Mouse (Mus musculus): ENCODE measurements around the gene H2-T24.

- no peak for TF ChIP-seq CTCF (IDR thresholded peaks at IDR 0.05; ENCODE audit: insufficient read depth, low read depth, low read length)
- TF ChIP-seq POLR2A (IDR thresholded peaks at IDR 0.05; ENCODE audit: insufficient read depth, low read depth, low read length): no peak
These were observed 52.7 kb downstream of the H2-T24 start for GRCm38 (mm10) chr17:35967621-35968020.

Data from olfactory bulb, adult 2 months (tissue).